Mouse (Mus musculus) cerebellum, adult 18-20 months (tissue): ENCODE measurements at regions not wholly inside any gene's neighbourhood (a gene's known extent, or its start where the extent isn't known, plus 50 kb on each side); places are given as distances from the start of the nearest gene placed in this dataset.

Experiments
- DNase-seq, 2 experiments: peaks; one replicate each; pipeline ENCODE4 v3.0.0; 2021

GRCm38 (mm10) chr3:77993700-77994099, 1292.6 kb downstream of the Rapgef2 start:
- DNase-seq, result no peak

GRCm38 (mm10) chr3:77944801-77945200, 1341.5 kb downstream of the Rapgef2 start:
- no peak for DNase-seq

- peak; percentile 84 to 85 for DNase-seq
Observed at GRCm38 (mm10) chr3:77897244-77897643, 1389.1 kb downstream of the Rapgef2 start.

GRCm38 (mm10) chr3:77887634-77888033, 1398.7 kb downstream of the Rapgef2 start:
- DNase-seq, result peak; percentile 30 to 32

GRCm38 (mm10) chr3:77848717-77849241, 1437.5 kb downstream of the Rapgef2 start:
- no peak for DNase-seq

GRCm38 (mm10) chr3:77832230-77832805, 1454.0 kb downstream of the Rapgef2 start:
- no peak for DNase-seq

- DNase-seq, result no peak
Observed at GRCm38 (mm10) chr3:77831760-77832159, 1454.6 kb downstream of the Rapgef2 start.

GRCm38 (mm10) chr3:77831256-77831655, 1455.1 kb downstream of the Rapgef2 start:
- DNase-seq, result no peak

GRCm38 (mm10) chr3:77830219-77830618, 1456.1 kb downstream of the Rapgef2 start:
- DNase-seq, result no peak

GRCm38 (mm10) chr3:77800776-77801175, 1485.5 kb downstream of the Rapgef2 start:
- peak; percentile 14 to 22 for DNase-seq

- DNase-seq, result no peak
Observed at GRCm38 (mm10) chr3:77781783-77782182, 1504.5 kb downstream of the Rapgef2 start.

GRCm38 (mm10) chr3:77781332-77781731, 1505.0 kb downstream of the Rapgef2 start:
- peak; percentile 69 to 78 for DNase-seq

GRCm38 (mm10) chr3:77758840-77759361, 1527.4 kb downstream of the Rapgef2 start:
- DNase-seq, result no peak

GRCm38 (mm10) chr3:77758295-77758694, 1528.0 kb downstream of the Rapgef2 start:
- DNase-seq, result no peak

GRCm38 (mm10) chr3:77742146-77742545, 1544.2 kb downstream of the Rapgef2 start:
- no peak for DNase-seq

- no peak for DNase-seq
Observed at GRCm38 (mm10) chr3:77717840-77718239, 1568.5 kb downstream of the Rapgef2 start.

GRCm38 (mm10) chr3:77695571-77695970, 1590.7 kb downstream of the Rapgef2 start:
- DNase-seq, result no peak

- DNase-seq, result peak; percentile 72 to 76
Observed at GRCm38 (mm10) chr3:77666366-77666765, 1592.3 kb downstream of the Fstl5 start.

GRCm38 (mm10) chr3:77653881-77654280, 1579.8 kb downstream of the Fstl5 start:
- no peak for DNase-seq
